Mouse (Mus musculus) thymus, postnatal 10 days (tissue): Measurements from ENCODE around the gene H2-M10.6.

Source experiments
- DNase-seq, 2 experiments: peaks; one replicate each; pipeline ENCODE4 v3.0.0; 2021; ENCODE audit warnings: low spot score in 2 of 2

The H2-M10.6 gene

GRCm38 (mm10) chr17:36840961-36841445, 29.0 kb downstream of the H2-M10.6 start:
- DNase-seq = no peak

- DNase-seq = no peak
Observed at GRCm38 (mm10) chr17:36843696-36844095, 31.7 kb downstream of the H2-M10.6 start.

- no peak for DNase-seq
Observed at GRCm38 (mm10) chr17:36844286-36844719, 32.3 kb downstream of the H2-M10.6 start.

DNA sequence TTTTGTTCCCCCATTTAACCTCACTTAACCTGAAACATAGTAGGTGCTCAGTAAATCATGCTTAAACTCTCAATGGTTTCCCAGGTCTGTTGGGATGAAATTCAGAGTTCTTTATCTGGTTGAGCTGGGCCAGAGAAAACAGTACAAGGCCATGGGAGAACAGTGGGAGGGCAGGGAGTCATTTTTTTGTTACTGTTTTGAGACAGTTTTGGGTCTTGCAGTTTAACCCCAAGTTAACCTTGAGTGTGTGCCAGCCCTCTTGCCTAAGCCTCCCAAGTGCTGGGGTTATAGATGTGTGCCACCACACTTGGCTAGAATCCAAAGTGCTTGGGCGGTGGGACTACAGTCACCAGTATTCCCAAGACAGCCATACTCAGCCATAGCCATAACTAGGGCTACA, 32.8 kb downstream of the H2-M10.6 start:
- DNase-seq = no peak

DNA sequence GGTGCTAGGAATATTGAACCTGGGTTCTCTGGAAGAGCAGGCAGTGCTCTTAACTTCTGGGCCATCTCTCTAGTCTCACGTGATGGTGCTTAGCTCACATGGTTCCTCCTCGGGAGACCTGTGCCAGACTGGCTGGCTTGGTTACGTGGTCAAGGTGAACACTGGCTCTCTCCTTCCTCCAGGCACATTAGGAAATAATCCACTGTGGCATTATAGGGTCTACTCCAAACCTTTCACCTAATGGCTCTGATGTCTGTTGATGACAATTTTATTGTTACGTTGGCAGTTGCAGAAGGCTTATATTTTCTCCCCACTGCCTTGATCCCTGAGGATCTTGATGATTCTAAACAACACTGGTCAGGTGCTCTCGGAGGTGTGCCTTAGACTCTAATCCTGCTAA, 36.9 kb downstream of the H2-M10.6 start:
- no peak for DNase-seq

- no peak for DNase-seq
Observed at GRCm38 (mm10) chr17:36849992-36850391, 38.0 kb downstream of the H2-M10.6 start.

DNA sequence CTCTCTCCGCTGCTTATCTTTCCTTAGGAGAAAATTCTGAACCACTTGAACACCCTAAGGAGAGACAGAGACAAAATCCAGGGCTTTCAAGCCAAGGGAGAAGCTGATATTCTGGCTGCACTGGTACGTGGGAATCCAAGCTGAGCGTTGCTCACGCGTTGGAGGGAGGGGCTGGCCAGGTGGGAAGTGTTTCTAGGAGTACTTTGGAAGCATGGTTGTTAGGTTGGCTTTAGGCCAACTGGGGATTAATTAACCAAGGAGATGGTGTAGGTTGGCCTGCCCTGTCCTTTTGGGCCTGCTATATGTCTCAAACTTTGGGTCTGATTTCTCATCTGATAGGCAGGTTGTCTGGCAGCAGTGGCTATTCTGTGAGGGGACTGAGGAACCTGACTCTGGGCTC, 39.2 kb downstream of the H2-M10.6 start:
- DNase-seq = no peak

DNA sequence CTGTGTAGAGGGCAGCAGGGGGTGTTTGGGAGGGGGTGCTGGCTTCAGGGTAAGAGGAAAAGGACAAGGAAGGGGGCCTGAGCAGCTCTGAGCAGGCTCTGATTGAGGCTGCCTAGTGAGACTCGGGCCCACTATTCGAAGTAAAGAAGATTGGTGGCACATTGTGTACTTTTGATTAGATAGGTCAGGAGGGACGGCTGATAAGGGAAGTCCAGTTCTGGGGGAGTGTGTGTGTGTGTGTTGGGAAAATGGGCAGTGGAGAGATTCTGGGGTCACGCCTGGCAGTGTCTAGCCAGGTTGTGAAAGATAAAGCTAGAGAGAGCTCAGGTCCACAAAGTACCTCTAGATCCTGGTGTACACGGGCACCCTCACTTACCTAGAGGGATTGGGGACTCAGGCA, 39.7 kb downstream of the H2-M10.6 start:
- no peak for DNase-seq

DNA sequence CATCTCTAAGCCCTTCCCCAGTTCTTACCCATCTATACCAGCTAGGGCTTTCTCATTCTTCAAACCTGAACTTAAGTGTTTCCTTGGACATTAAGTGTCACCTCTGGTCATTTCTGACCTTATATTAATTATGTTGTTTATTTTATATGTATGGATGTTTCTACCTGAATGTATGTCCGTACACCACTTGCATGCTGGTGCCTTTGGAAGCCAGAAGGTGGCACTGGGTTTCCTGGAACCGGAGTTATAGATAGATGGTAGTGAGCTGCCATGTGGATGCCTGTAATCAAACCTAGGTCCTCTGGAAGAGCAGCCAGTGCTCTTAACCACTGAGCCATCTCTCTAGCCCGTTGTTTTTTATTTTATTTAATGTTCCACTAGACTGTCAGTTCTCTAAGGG, 43.5 kb downstream of the H2-M10.6 start:
- no peak for DNase-seq

DNA sequence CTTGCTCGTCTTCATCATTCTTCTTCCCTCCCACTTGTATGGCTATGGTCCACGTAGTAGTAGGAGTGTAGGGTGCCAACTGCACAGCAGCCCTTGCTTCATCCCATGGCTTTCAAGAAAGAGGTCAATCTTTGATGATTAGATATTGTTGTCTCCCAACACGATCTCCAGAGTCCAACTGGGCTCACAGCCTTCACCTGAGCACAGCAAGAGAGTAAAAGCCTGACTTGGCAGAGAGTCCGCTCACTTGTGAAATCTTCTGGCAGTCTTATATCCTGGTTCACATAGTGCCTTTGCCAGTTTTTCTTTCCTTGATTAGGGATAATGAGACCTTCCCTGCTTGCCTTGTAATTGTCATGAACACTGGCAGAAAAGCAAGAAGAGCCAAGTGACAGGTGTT, 44.3 kb downstream of the H2-M10.6 start:
- DNase-seq = no peak

DNA sequence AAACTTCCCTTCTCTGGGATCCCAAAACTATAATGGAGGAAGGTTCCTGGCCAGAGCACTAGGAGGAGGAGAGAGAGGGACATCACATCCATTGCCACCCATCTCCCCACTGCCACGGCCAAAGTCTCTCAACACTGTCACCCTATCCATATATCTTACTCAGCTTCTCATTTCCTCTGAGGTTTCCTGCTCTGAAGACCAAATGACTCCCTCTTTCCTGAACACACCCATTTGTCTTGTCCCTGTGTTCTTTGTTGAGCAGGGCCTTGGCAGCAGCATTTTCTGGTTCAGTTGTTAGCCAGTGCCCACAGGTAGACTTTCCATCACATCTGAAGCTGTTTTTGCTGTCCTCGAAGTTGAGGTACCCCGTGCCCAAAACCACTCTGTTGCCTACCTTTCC, 46.2 kb downstream of the H2-M10.6 start:
- no peak for DNase-seq

- DNase-seq = no peak
Observed at GRCm38 (mm10) chr17:36861680-36862079, 49.7 kb downstream of the H2-M10.6 start.
